Comparison of ENCODE assay signal across 15 mouse cellular contexts in genomic region chr5:112368666-112369065, GRCm38 (mm10). TPM values are rescaled to one million over a fixed set of nuclear protein-coding genes. Genes with fewer than 3 reads are reported as not detected.
DNase-seq lines count a peak whose midpoint lies in the region; ATAC-seq and TF ChIP-seq lines count a peak whose summit lies in the region.
"Had no signal": no experiment of that assay in that cellular context is flagged by ENCODE, and none has a peak within 500 bp of the region (broad histone marks: within the 10 kb centered on the region; RNA-seq: fewer than 3 reads in every experiment).

No protein-coding gene starts in this region.

- peaks cover 23% of the 10 kb centered on the region for H3K4me1 ChIP-seq in forebrain, embryonic 14.5 days (ENCODE audit: control insufficient read depth, insufficient read depth, low read length)
- H3K4me1 ChIP-seq in forebrain, embryonic 16.5 days (replicated peaks; ENCODE audit: control insufficient read depth, insufficient read depth, low read length), result peaks cover 29% of the 10 kb centered on the region
- peaks cover 11% of the 10 kb centered on the region; the same call in 1 of the 2 replicates for H3K4me1 ChIP-seq in forebrain, postnatal 0 days (ENCODE audit: insufficient read depth)
- H3K4me1 ChIP-seq: kidney, embryonic 15.5 days had no signal

- DNase-seq in forebrain, embryonic 14.5 days (ENCODE audit: low spot score), result peak; percentile 42
- peak; percentile 26 for DNase-seq in thymus, postnatal 14 days
- no peak for DNase-seq in thymus, postnatal 10 days (ENCODE audit: low spot score in 2 of 2)
- peak; percentile 24 for DNase-seq in forebrain, postnatal 0 days
- no peak for DNase-seq in urinary bladder, postnatal 14 days (ENCODE audit: low spot score)
- DNase-seq in urinary bladder, postnatal 10 days (ENCODE audit: low spot score), result no peak
- DNase-seq: adrenal gland, postnatal 14 days had no signal

- peaks cover 72% of the 10 kb centered on the region for H3K36me3 ChIP-seq in forebrain, embryonic 14.5 days (ENCODE audit: control insufficient read depth, insufficient read depth, low read length)
- H3K36me3 ChIP-seq in forebrain, embryonic 16.5 days (ENCODE audit: control insufficient read depth, insufficient read depth), result peaks cover 7% of the 10 kb centered on the region
- peaks cover 70% of the 10 kb centered on the region for H3K36me3 ChIP-seq in forebrain, postnatal 0 days (ENCODE audit: insufficient read depth)

- no peak overlapping the region for H3K4me2 ChIP-seq in forebrain, embryonic 14.5 days (ENCODE audit: low read length)
- H3K4me2 ChIP-seq in forebrain, embryonic 16.5 days (ENCODE audit: low read length), result no peak overlapping the region
- no peak overlapping the region for H3K4me2 ChIP-seq in forebrain, postnatal 0 days (ENCODE audit: low read depth)
- H3K4me2 ChIP-seq: kidney, embryonic 15.5 days; liver, embryonic 12.5 days had no signal

- H3K9ac ChIP-seq in forebrain, embryonic 14.5 days (ENCODE audit: low read length), result no peak overlapping the region
- no peak overlapping the region for H3K9ac ChIP-seq in forebrain, embryonic 16.5 days (replicated peaks; ENCODE audit: low read depth, low read length)
- H3K9ac ChIP-seq in forebrain, postnatal 0 days, result no peak overlapping the region
- H3K9ac ChIP-seq: kidney, embryonic 15.5 days; liver, embryonic 12.5 days had no signal

- TF ChIP-seq CTCF in forebrain, postnatal 0 days (IDR thresholded peaks at IDR 0.05; ENCODE audit: low read depth), result no peak

- WGBS in forebrain, embryonic 14.5 days, result 88% methylated on average over 10 of the region's 10 CpGs
- 76% methylated on average over 10 of the region's 10 CpGs for WGBS in forebrain, embryonic 16.5 days
- 70% methylated on average over 10 of the region's 10 CpGs for WGBS in forebrain, postnatal 0 days

- H3K27ac ChIP-seq in forebrain, embryonic 14.5 days (ENCODE audit: low read depth, low read length), result no peak overlapping the region
- no peak overlapping the region for H3K27ac ChIP-seq in forebrain, embryonic 16.5 days (ENCODE audit: low read length)
- no peak overlapping the region for H3K27ac ChIP-seq in forebrain, postnatal 0 days (ENCODE audit: low read depth, low read length)
- H3K27ac ChIP-seq: kidney, embryonic 15.5 days; liver, embryonic 12.5 days had no signal

- H3K4me3 ChIP-seq in forebrain, embryonic 14.5 days (ENCODE audit: low read depth, low read length), result no peak overlapping the region
- H3K4me3 ChIP-seq in forebrain, embryonic 16.5 days (replicated peaks; ENCODE audit: low read length), result no peak overlapping the region
- no peak overlapping the region for H3K4me3 ChIP-seq in forebrain, postnatal 0 days (ENCODE audit: low read depth, low read length)
- H3K4me3 ChIP-seq: kidney, embryonic 15.5 days; liver, embryonic 12.5 days had no signal

- H3K9me3 ChIP-seq in forebrain, embryonic 14.5 days (replicated peaks; ENCODE audit: control insufficient read depth, low read length), result no peaks in the 10 kb centered on the region
- H3K9me3 ChIP-seq in forebrain, embryonic 16.5 days (ENCODE audit: control insufficient read depth, low read length), result no peaks in the 10 kb centered on the region
- H3K9me3 ChIP-seq in forebrain, postnatal 0 days (ENCODE audit: low read length), result no peaks in the 10 kb centered on the region
- H3K9me3 ChIP-seq: kidney, embryonic 15.5 days; liver, embryonic 12.5 days had no signal

- no peak for ATAC-seq in forebrain, embryonic 14.5 days
- no peak for ATAC-seq in forebrain, embryonic 16.5 days
- ATAC-seq in forebrain, postnatal 0 days, result no peak
- no peak for ATAC-seq in CD4-positive, CD25-positive, alpha-beta regulatory T cell, adult 4 months
- ATAC-seq: liver, embryonic 12.5 days; lung, postnatal 0 days had no signal

- H3K27me3 ChIP-seq in forebrain, embryonic 14.5 days (replicated peaks; ENCODE audit: control insufficient read depth, insufficient read depth, low read length), result no peaks in the 10 kb centered on the region
- no peaks in the 10 kb centered on the region for H3K27me3 ChIP-seq in forebrain, embryonic 16.5 days (replicated peaks; ENCODE audit: control insufficient read depth, insufficient read depth, low read length)
- H3K27me3 ChIP-seq in forebrain, postnatal 0 days (ENCODE audit: insufficient read depth, low read length), result no peaks in the 10 kb centered on the region
- H3K27me3 ChIP-seq: kidney, embryonic 15.5 days; liver, embryonic 12.5 days had no signal

RNA-seq across cellular contexts. Expression of gene Gm6583, which starts 12.8 kb away (rescaled TPM):
- 0.08 and 0.10 TPM in 2 replicates for polyA plus RNA-seq in forebrain, embryonic 14.5 days (2014; fragmentation: Nextera tagmentation; extraction: Ambion mirVana)
- polyA plus RNA-seq in forebrain, embryonic 16.5 days (2015; fragmentation: Nextera tagmentation; extraction: Ambion mirVana), result 0.09 and 0.17 TPM in 2 replicates
- not detected in 2 replicates for total RNA-seq in forebrain, postnatal 0 days (2014; rRNA removed)
- not detected in 2 replicates for polyA plus RNA-seq in forebrain, postnatal 0 days (2015; fragmentation: Nextera tagmentation; extraction: Ambion mirVana)
- polyA plus RNA-seq in CD4-positive, CD25-positive, alpha-beta regulatory T cell, adult 4 months (2017; shearing (Covaris generic)), result under 1 TPM in 1 of 2 experiments, not detected in 1; 0.28 TPM
- total RNA-seq: adrenal gland, postnatal 14 days; heart, adult 8-10 months; left cerebral cortex, postnatal 25 days; megakaryocyte-erythroid progenitor cell, adult 5-6 weeks had no signal

RNA-seq across cellular contexts. Expression of gene Hps4, which starts 25.8 kb away (rescaled TPM):
- polyA plus RNA-seq in forebrain, embryonic 14.5 days (2014; fragmentation: Nextera tagmentation; extraction: Ambion mirVana), result 26.2 and 27.0 TPM in 2 replicates
- polyA plus RNA-seq in forebrain, embryonic 16.5 days (2015; fragmentation: Nextera tagmentation; extraction: Ambion mirVana), result 30.1 and 37.6 TPM in 2 replicates
- 24.6 and 25.4 TPM in 2 replicates for total RNA-seq in forebrain, postnatal 0 days (2014; rRNA removed)
- 23.7 and 26.5 TPM in 2 replicates for polyA plus RNA-seq in forebrain, postnatal 0 days (2015; fragmentation: Nextera tagmentation; extraction: Ambion mirVana)
- 10 to 100 TPM; 14.5 to 16.7 TPM for polyA plus RNA-seq in CD4-positive, CD25-positive, alpha-beta regulatory T cell, adult 4 months (2017; shearing (Covaris generic))

RNA-seq across cellular contexts. Expression of gene Srrd, which starts 25.8 kb away (rescaled TPM):
- 49.1 and 58.8 TPM in 2 replicates for polyA plus RNA-seq in forebrain, embryonic 14.5 days (2014; fragmentation: Nextera tagmentation; extraction: Ambion mirVana)
- 52.6 and 62.5 TPM in 2 replicates for polyA plus RNA-seq in forebrain, embryonic 16.5 days (2015; fragmentation: Nextera tagmentation; extraction: Ambion mirVana)
- 61.5 and 67.9 TPM in 2 replicates for total RNA-seq in forebrain, postnatal 0 days (2014; rRNA removed)
- 51.1 and 52.2 TPM in 2 replicates for polyA plus RNA-seq in forebrain, postnatal 0 days (2015; fragmentation: Nextera tagmentation; extraction: Ambion mirVana)
- polyA plus RNA-seq in CD4-positive, CD25-positive, alpha-beta regulatory T cell, adult 4 months (2017; shearing (Covaris generic)), result 1 to 10 TPM; 1.2 to 4.6 TPM

RNA-seq across cellular contexts. Expression of gene Asphd2, which starts 26.0 kb away (rescaled TPM):
- polyA plus RNA-seq in forebrain, embryonic 14.5 days (2014; fragmentation: Nextera tagmentation; extraction: Ambion mirVana), result 31.6 and 37.9 TPM in 2 replicates
- 41.1 and 43.8 TPM in 2 replicates for polyA plus RNA-seq in forebrain, embryonic 16.5 days (2015; fragmentation: Nextera tagmentation; extraction: Ambion mirVana)
- total RNA-seq in forebrain, postnatal 0 days (2014; rRNA removed), result 132 and 138 TPM in 2 replicates
- 128 and 132 TPM in 2 replicates for polyA plus RNA-seq in forebrain, postnatal 0 days (2015; fragmentation: Nextera tagmentation; extraction: Ambion mirVana)
- not detected for polyA plus RNA-seq in CD4-positive, CD25-positive, alpha-beta regulatory T cell, adult 4 months (2017; shearing (Covaris generic))
- total RNA-seq: megakaryocyte-erythroid progenitor cell, adult 5-6 weeks had no signal

RNA-seq across cellular contexts. Expression of gene Tfip11, which starts 42.5 kb away (rescaled TPM):
- polyA plus RNA-seq in forebrain, embryonic 14.5 days (2014; fragmentation: Nextera tagmentation; extraction: Ambion mirVana), result 19.0 and 25.2 TPM in 2 replicates
- polyA plus RNA-seq in forebrain, embryonic 16.5 days (2015; fragmentation: Nextera tagmentation; extraction: Ambion mirVana), result 34.7 and 36.7 TPM in 2 replicates
- 15.6 and 20.8 TPM in 2 replicates for total RNA-seq in forebrain, postnatal 0 days (2014; rRNA removed)
- 20.5 and 26.9 TPM in 2 replicates for polyA plus RNA-seq in forebrain, postnatal 0 days (2015; fragmentation: Nextera tagmentation; extraction: Ambion mirVana)
- polyA plus RNA-seq in CD4-positive, CD25-positive, alpha-beta regulatory T cell, adult 4 months (2017; shearing (Covaris generic)), result 10 to 100 TPM; 17.0 to 37.0 TPM

Comparison
In these comparisons a context has a peak if more than half of its experiments do, and no peak if none do; other contexts are left out.
1. DNase-seq: peak in forebrain, embryonic 14.5 days (single experiment), thymus, postnatal 14 days (single experiment) and forebrain, postnatal 0 days (single experiment); none in thymus, postnatal 10 days (0 of 2), urinary bladder, postnatal 14 days (single experiment) and urinary bladder, postnatal 10 days (single experiment).